Mouse (Mus musculus): ENCODE results near the gene Ubp1. TPM values are rescaled to one million over a fixed set of nuclear protein-coding genes. Genes with fewer than 3 reads are reported as not detected.

The Ubp1 gene
- polyA plus RNA-seq, 1 experiment from 2014 or later, result 42.0 TPM

DNA sequence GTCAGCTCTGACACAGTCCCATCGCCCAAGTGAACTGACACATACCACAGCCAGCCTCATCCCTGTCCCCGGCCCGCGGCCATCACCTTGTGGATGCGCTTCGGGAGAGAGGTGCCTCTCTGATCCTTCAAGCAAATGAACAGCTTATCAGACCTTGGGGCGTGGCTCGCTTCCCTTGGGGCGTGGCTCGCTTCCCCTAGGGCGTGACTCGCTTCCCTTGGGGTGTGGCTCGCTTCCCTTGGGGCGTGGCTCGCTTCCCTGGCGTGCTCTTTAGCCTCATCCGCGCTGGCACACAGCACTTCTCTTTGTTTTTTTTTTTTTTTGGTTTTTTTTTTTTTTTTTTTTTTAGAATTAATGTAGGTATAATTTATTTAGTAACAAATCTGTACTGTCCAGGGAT lies 80.5 kb downstream of the Ubp1 start:
- Histone ChIP-seq H3K4me1 (ENCODE audit: control insufficient read depth, low read depth, low read length) (no peaks in the 10 kb centered on the region), H3K4me3 (ENCODE audit: low read depth, low read length) (no peak overlapping the region), H3K4me2 (ENCODE audit: low read depth, low read length) (no peak overlapping the region), H3K9me3 (replicated peaks; ENCODE audit: control insufficient read depth, low read length) (peaks cover 4% of the 10 kb centered on the region), H3K36me3 (ENCODE audit: control insufficient read depth, insufficient read depth) (no peaks in the 10 kb centered on the region), H3K9ac (ENCODE audit: low read depth, low read length) (no peak overlapping the region), H3K27ac (ENCODE audit: low read length) (no peak overlapping the region), H3K27me3 (ENCODE audit: control insufficient read depth, insufficient read depth, low read depth, low read length) (no peaks in the 10 kb centered on the region)
- ATAC-seq (ENCODE audit: low read depth), result no peak
- WGBS (ENCODE audit: insufficient replicate concordance), result 58% methylated on average over 18 of the region's 18 CpGs

- Histone ChIP-seq H3K4me3 (ENCODE audit: low read depth, low read length) (no peak overlapping the region), H3K27me3 (ENCODE audit: control insufficient read depth, insufficient read depth, low read depth, low read length) (no peaks in the 10 kb centered on the region), H3K9ac (ENCODE audit: low read depth, low read length) (no peak overlapping the region), H3K4me2 (ENCODE audit: low read depth, low read length) (no peak overlapping the region), H3K27ac (ENCODE audit: low read length) (no peak overlapping the region), H3K4me1 (ENCODE audit: control insufficient read depth, low read depth, low read length) (no peaks in the 10 kb centered on the region), H3K36me3 (ENCODE audit: control insufficient read depth, insufficient read depth) (no peaks in the 10 kb centered on the region), H3K9me3 (replicated peaks; ENCODE audit: control insufficient read depth, low read length) (peaks cover 4% of the 10 kb centered on the region)
- ATAC-seq (ENCODE audit: low read depth), result 0 out of 2 replicates have a peak, but pooled peaks have one; percentile 16
- 22% methylated on average over 1 of the region's 1 CpGs for WGBS (ENCODE audit: insufficient replicate concordance)
Measured at GRCm38 (mm10) chr9:114014034-114014433, 83.3 kb downstream of the Ubp1 start.

DNA sequence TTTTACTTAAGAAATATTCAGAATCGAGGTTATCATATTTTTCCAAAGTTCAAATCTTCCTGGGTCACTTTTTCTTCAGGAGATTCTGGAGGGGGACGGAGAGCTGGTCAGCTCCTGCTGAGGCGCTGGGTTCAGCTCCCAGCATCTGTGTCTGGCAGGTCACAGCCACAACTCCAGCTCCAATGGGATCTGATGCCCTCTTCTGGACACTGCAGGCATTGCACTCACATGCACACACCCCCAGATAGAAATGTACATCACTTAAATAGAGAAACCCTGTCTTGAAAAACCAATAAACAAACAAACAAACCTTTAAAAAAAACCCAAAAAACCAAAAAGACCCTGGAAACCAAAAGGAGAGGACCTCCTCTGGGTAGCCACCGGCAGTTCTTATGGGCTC lies 85.0 kb downstream of the Ubp1 start:
- H3K27ac ChIP-seq (ENCODE audit: low read length), result no peak overlapping the region
- H3K27me3 ChIP-seq (ENCODE audit: control insufficient read depth, insufficient read depth, low read depth, low read length), result no peaks in the 10 kb centered on the region
- H3K9ac ChIP-seq (ENCODE audit: low read depth, low read length), result no peak overlapping the region
- no peaks in the 10 kb centered on the region for H3K36me3 ChIP-seq (ENCODE audit: control insufficient read depth, insufficient read depth)
- H3K4me2 ChIP-seq (ENCODE audit: low read depth, low read length), result no peak overlapping the region
- no peak overlapping the region for H3K4me3 ChIP-seq (ENCODE audit: low read depth, low read length)
- WGBS (ENCODE audit: insufficient replicate concordance), result 60% methylated on average over 4 of the region's 4 CpGs
- peaks cover 4% of the 10 kb centered on the region for H3K9me3 ChIP-seq (replicated peaks; ENCODE audit: control insufficient read depth, low read length)
- H3K4me1 ChIP-seq (ENCODE audit: control insufficient read depth, low read depth, low read length), result no peaks in the 10 kb centered on the region
- ATAC-seq (ENCODE audit: low read depth), result no peak

GRCm38 (mm10) chr9:114016402-114016801 lies 85.7 kb downstream of the Ubp1 start:
- no peak for ATAC-seq (ENCODE audit: low read depth)
- H3K36me3 ChIP-seq (ENCODE audit: control insufficient read depth, insufficient read depth), result no peaks in the 10 kb centered on the region
- 18% methylated on average over 4 of the region's 4 CpGs for WGBS (ENCODE audit: insufficient replicate concordance)

GRCm38 (mm10) chr9:114019012-114019762 lies 88.5 kb downstream of the Ubp1 start:
- Histone ChIP-seq H3K4me3 (ENCODE audit: low read depth, low read length) (no peak overlapping the region), H3K27ac (ENCODE audit: low read length) (no peak overlapping the region), H3K9ac (ENCODE audit: low read depth, low read length) (no peak overlapping the region), H3K9me3 (replicated peaks; ENCODE audit: control insufficient read depth, low read length) (no peaks in the 10 kb centered on the region), H3K36me3 (ENCODE audit: control insufficient read depth, insufficient read depth) (no peaks in the 10 kb centered on the region), H3K4me1 (ENCODE audit: control insufficient read depth, low read depth, low read length) (no peaks in the 10 kb centered on the region), H3K4me2 (ENCODE audit: low read depth, low read length) (no peak overlapping the region), H3K27me3 (ENCODE audit: control insufficient read depth, insufficient read depth, low read depth, low read length) (no peaks in the 10 kb centered on the region)
- WGBS (ENCODE audit: insufficient replicate concordance), result 41% methylated on average over 7 of the region's 7 CpGs
- no peak for ATAC-seq (ENCODE audit: low read depth)

More at GRCm38 (mm10) chr9:114016402-114016801, 85.7 kb downstream of the Ubp1 start:
- Histone ChIP-seq H3K9me3 (replicated peaks; ENCODE audit: control insufficient read depth, low read length) (no peaks in the 10 kb centered on the region), H3K27ac (ENCODE audit: low read length) (no peak overlapping the region), H3K9ac (ENCODE audit: low read depth, low read length) (no peak overlapping the region), H3K4me3 (ENCODE audit: low read depth, low read length) (no peak overlapping the region), H3K4me1 (ENCODE audit: control insufficient read depth, low read depth, low read length) (no peaks in the 10 kb centered on the region), H3K4me2 (ENCODE audit: low read depth, low read length) (no peak overlapping the region), H3K27me3 (ENCODE audit: control insufficient read depth, insufficient read depth, low read depth, low read length) (no peaks in the 10 kb centered on the region)

- Histone ChIP-seq H3K4me3 (ENCODE audit: low read depth, low read length) (no peak overlapping the region), H3K4me1 (ENCODE audit: control insufficient read depth, low read depth, low read length) (peaks cover 6% of the 10 kb centered on the region), H3K9ac (ENCODE audit: low read depth, low read length) (no peak overlapping the region), H3K27ac (ENCODE audit: low read length) (no peak overlapping the region), H3K27me3 (ENCODE audit: control insufficient read depth, insufficient read depth, low read depth, low read length) (peaks cover 12% of the 10 kb centered on the region), H3K36me3 (ENCODE audit: control insufficient read depth, insufficient read depth) (no peaks in the 10 kb centered on the region), H3K9me3 (replicated peaks; ENCODE audit: control insufficient read depth, low read length) (no peaks in the 10 kb centered on the region), H3K4me2 (ENCODE audit: low read depth, low read length) (no peak overlapping the region)
- WGBS (ENCODE audit: insufficient replicate concordance), result 47% methylated on average over 4 of the region's 4 CpGs
- no peak for ATAC-seq (ENCODE audit: low read depth)
Measured at GRCm38 (mm10) chr9:114022141-114022540, 91.4 kb downstream of the Ubp1 start.

- no peaks in the 10 kb centered on the region for H3K9me3 ChIP-seq (replicated peaks; ENCODE audit: control insufficient read depth, low read length)
- peaks cover 6% of the 10 kb centered on the region for H3K4me1 ChIP-seq (ENCODE audit: control insufficient read depth, low read depth, low read length)
- no peak for ATAC-seq (ENCODE audit: low read depth)
- WGBS (ENCODE audit: insufficient replicate concordance), result 36% methylated on average over 9 of the region's 9 CpGs
- H3K4me3 ChIP-seq (ENCODE audit: low read depth, low read length), result no peak overlapping the region
- H3K36me3 ChIP-seq (ENCODE audit: control insufficient read depth, insufficient read depth), result no peaks in the 10 kb centered on the region
- H3K27ac ChIP-seq (ENCODE audit: low read length), result no peak overlapping the region
- no peak overlapping the region for H3K4me2 ChIP-seq (ENCODE audit: low read depth, low read length)
- peaks cover 12% of the 10 kb centered on the region for H3K27me3 ChIP-seq (ENCODE audit: control insufficient read depth, insufficient read depth, low read depth, low read length)
- H3K9ac ChIP-seq (ENCODE audit: low read depth, low read length), result no peak overlapping the region
Measured at GRCm38 (mm10) chr9:114025182-114025581, 94.4 kb downstream of the Ubp1 start.

DNA sequence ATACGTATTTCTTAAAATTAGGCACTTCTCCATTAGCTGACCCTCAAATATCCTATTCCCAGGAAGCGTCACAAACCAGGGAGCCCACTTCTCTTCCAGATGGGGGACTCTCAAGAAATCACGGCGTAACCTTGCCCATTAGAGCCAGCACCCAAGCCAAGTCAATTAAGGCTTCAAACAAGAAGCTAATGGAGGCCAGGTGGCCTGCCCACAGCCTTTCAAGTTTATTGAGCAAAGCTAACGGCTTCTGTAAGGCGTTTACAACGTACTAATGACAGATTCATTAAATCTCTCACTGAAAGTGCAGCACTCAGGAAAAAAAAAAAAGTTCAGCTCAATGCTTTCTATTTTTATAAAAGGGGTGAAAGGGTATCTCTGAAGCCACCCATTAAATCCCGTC lies 95.1 kb downstream of the Ubp1 start:
- no peak overlapping the region for H3K27ac ChIP-seq (ENCODE audit: low read length)
- WGBS (ENCODE audit: insufficient replicate concordance), result 16% methylated on average over 8 of the region's 8 CpGs
- H3K36me3 ChIP-seq (ENCODE audit: control insufficient read depth, insufficient read depth), result no peaks in the 10 kb centered on the region
- ATAC-seq (ENCODE audit: low read depth), result no peak
- H3K27me3 ChIP-seq (ENCODE audit: control insufficient read depth, insufficient read depth, low read depth, low read length), result peaks cover 12% of the 10 kb centered on the region
- H3K9me3 ChIP-seq (replicated peaks; ENCODE audit: control insufficient read depth, low read length), result no peaks in the 10 kb centered on the region
- H3K4me2 ChIP-seq (ENCODE audit: low read depth, low read length), result peak overlapping the region; percentile 73
- no peak overlapping the region for H3K9ac ChIP-seq (ENCODE audit: low read depth, low read length)
- H3K4me3 ChIP-seq (ENCODE audit: low read depth, low read length), result peak overlapping the region; percentile 60
- peaks cover 6% of the 10 kb centered on the region for H3K4me1 ChIP-seq (ENCODE audit: control insufficient read depth, low read depth, low read length)

DNA sequence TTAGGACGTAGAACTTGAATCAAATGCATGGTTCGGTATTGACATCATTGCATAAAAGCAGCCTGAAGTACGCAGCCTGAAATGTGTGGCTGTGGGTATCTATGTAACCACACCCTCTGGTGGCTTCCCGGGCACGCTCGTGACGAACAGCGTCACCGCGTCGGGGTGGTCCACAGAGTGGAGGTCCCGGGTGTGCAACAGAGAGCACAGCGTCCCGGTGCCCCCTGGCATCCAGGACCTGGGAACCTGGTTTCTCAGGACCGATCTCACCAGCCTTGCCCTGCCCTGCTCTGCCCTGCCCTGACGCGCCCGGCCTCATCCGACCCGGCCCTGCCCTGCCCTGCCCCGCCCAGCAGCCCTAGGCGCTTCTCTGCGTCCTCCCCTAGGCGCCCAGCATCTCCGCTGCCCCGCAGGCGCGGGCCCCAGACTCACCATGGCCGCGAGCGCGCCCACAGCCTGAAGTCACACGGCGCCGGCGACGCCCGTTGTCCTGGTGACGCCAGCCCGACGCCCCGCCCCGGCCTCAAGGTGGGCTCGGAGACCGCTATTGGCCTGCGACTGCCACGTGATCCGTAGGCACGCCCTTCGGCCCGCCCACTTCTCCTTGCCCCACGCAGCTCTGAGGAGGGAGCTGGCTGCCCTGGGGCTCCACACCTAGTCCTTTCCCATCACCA lies 95.7 kb downstream of the Ubp1 start:
- no peaks in the 10 kb centered on the region for H3K36me3 ChIP-seq (ENCODE audit: control insufficient read depth, insufficient read depth)
- peak overlapping the region; percentile 60 for H3K4me3 ChIP-seq (ENCODE audit: low read depth, low read length)
- H3K4me2 ChIP-seq (ENCODE audit: low read depth, low read length), result peak overlapping the region; percentile 73
- no peaks in the 10 kb centered on the region for H3K9me3 ChIP-seq (replicated peaks; ENCODE audit: control insufficient read depth, low read length)
- ATAC-seq (ENCODE audit: low read depth), result peak; percentile 89
- H3K27ac ChIP-seq (ENCODE audit: low read length), result no peak overlapping the region
- peaks cover 12% of the 10 kb centered on the region for H3K27me3 ChIP-seq (ENCODE audit: control insufficient read depth, insufficient read depth, low read depth, low read length)
- H3K9ac ChIP-seq (ENCODE audit: low read depth, low read length), result 0 out of 2 replicates have a peak overlapping the region, but pooled peaks have one; percentile 14
- WGBS (ENCODE audit: insufficient replicate concordance), result 0% methylated on average over 52 of the region's 52 CpGs
- H3K4me1 ChIP-seq (ENCODE audit: control insufficient read depth, low read depth, low read length), result peaks cover 6% of the 10 kb centered on the region
